Mouse (Mus musculus) Muller cell, postnatal 12 days (primary cell): ENCODE results near the gene 1700122O11Rik.

Source experiments
- DNase-seq: peaks from one replicate; pipeline ENCODE4 v3.0.0-alpha.2; 2015; ENCODE audit errors: inconsistent ontology term

Gene 1700122O11Rik

GRCm38 (mm10) chr17:48038193-48038592, at the start of gene 1700122O11Rik:
Gene 1700122O11Rik (minus strand): TSS chr17:48038293.
- no peak for DNase-seq

- no peak for DNase-seq
Observed at GRCm38 (mm10) chr17:48080626-48081025, 42.5 kb upstream of the 1700122O11Rik start.

- no peak for DNase-seq
Observed at GRCm38 (mm10) chr17:48067729-48068128, 29.6 kb upstream of the 1700122O11Rik start.

GRCm38 (mm10) chr17:48067083-48067614, 29.1 kb upstream of the 1700122O11Rik start:
- no peak for DNase-seq

GRCm38 (mm10) chr17:48065081-48065501, 27.0 kb upstream of the 1700122O11Rik start:
- DNase-seq: peak; percentile 30

GRCm38 (mm10) chr17:48064196-48064843, 26.2 kb upstream of the 1700122O11Rik start:
- no peak for DNase-seq

- DNase-seq: no peak
Observed at GRCm38 (mm10) chr17:48057382-48057781, 19.3 kb upstream of the 1700122O11Rik start.

GRCm38 (mm10) chr17:48055076-48055816, 17.2 kb upstream of the 1700122O11Rik start:
- no peak for DNase-seq

- DNase-seq: no peak
Observed at GRCm38 (mm10) chr17:48053646-48054045, 15.6 kb upstream of the 1700122O11Rik start.

GRCm38 (mm10) chr17:48052338-48053067, 14.4 kb upstream of the 1700122O11Rik start:
- DNase-seq: no peak

- DNase-seq: no peak
Observed at GRCm38 (mm10) chr17:48051638-48052337, 13.7 kb upstream of the 1700122O11Rik start.

- DNase-seq: no peak
Observed at GRCm38 (mm10) chr17:48045631-48046030, 7.5 kb upstream of the 1700122O11Rik start.

GRCm38 (mm10) chr17:48043154-48043880, 5.2 kb upstream of the 1700122O11Rik start:
- DNase-seq: no peak

- peak; percentile 68 for DNase-seq
Observed at GRCm38 (mm10) chr17:48041351-48042287, 3.5 kb upstream of the 1700122O11Rik start.

GRCm38 (mm10) chr17:48039232-48039866, 1.3 kb upstream of the 1700122O11Rik start:
- DNase-seq: peak; percentile 76

- DNase-seq: no peak
Observed at GRCm38 (mm10) chr17:48036921-48037320, 1.2 kb downstream of the 1700122O11Rik start.

GRCm38 (mm10) chr17:48031521-48032430, 6.3 kb downstream of the 1700122O11Rik start:
- no peak for DNase-seq

GRCm38 (mm10) chr17:48029241-48029640, 8.9 kb downstream of the 1700122O11Rik start:
- no peak for DNase-seq
